Mouse (Mus musculus) erythroblast, embryonic 14.5 days (primary cell): ENCODE data around the gene Ank3.

ENCODE experiments used
- GATA1 ChIP-seq: IDR thresholded peaks from 2 replicates; pipeline ENCODE4 v1.6.1; 2012; ENCODE audit warnings: low read length, inconsistent platforms, mixed read lengths
- TAL1 ChIP-seq: IDR thresholded peaks from 3 replicates; pipeline ENCODE4 v1.6.1; 2012; ENCODE audit warnings: low read length, inconsistent platforms, mixed read lengths

DNA sequence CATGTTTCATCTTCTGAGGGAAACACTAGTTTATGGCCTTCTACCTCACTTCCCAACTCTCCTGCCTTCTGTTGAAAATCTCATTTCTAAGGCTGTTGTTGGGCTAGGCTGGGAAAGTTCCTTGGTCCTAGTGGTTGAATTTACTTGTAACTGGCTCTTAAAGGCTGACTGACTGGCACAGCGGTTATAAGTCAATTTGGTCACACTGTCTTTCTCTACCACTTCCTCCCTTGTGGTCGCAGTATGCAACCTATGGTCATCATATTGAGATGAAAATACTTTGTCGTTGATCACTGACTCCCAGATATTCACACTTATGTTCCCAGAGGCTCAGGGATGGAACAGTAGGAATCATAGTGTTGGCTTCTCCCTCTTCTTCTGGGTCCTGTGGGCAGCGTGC lies 584.1 kb downstream of the Ank3 start:
- TF ChIP-seq TAL1 (no peak), GATA1 (no peak)
